Comparison of ENCODE assay signal across 16 mouse cellular contexts in the genomic region with DNA sequence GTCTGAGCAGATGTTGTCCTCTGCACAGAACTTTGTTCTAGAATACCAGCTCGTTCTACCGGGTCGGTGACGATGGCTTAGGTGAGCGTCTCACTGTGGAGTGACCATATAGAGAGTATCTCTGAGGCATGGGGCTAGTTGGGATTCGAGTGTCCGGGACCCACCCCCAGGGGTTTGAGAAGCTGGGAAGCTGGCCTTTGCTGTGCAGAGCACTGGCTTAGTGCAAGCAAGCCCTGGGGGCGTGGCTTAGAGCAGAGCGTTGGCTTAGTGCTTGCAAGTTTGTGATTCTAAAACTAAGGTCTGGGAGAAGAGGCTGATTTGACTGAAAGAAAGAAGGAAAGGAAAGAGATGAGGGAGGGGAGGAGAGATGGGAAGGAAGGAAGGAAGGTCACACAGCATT.
"Had no signal": no experiment of that assay in that cellular context is flagged by ENCODE, and none has a peak within 500 bp of the region (broad histone marks: within the 10 kb centered on the region; RNA-seq: fewer than 3 reads in every experiment).

No protein-coding gene starts in this region.

- DNase-seq: lung, adult 2 months; lung, postnatal 14 days; retina, postnatal 1 day; right cerebral cortex, postnatal 4 days; spleen, adult 18-20 months; thymus, adult 2 months; thymus, postnatal 25 days had no signal

- H3K27ac ChIP-seq: intestine, embryonic 15.5 days; kidney, postnatal 0 days; left cerebral cortex, adult 2 months; limb, embryonic 10.5 days; liver, embryonic 15.5 days; macrophage; midbrain, embryonic 13.5 days; neural tube, embryonic 13.5 days had no signal

- H3K4me1 ChIP-seq: intestine, embryonic 15.5 days; limb, embryonic 10.5 days; liver, embryonic 15.5 days; neural tube, embryonic 13.5 days had no signal

- H3K9me3 ChIP-seq: intestine, embryonic 15.5 days; limb, embryonic 10.5 days; liver, embryonic 15.5 days; midbrain, embryonic 13.5 days; neural tube, embryonic 13.5 days had no signal

- H3K27me3 ChIP-seq: intestine, embryonic 15.5 days; liver, embryonic 15.5 days; midbrain, embryonic 13.5 days; neural tube, embryonic 13.5 days had no signal

- H3K4me2 ChIP-seq: intestine, embryonic 15.5 days; liver, embryonic 11.5 days; liver, embryonic 15.5 days; midbrain, embryonic 13.5 days; neural tube, embryonic 13.5 days had no signal

- H3K36me3 ChIP-seq: intestine, embryonic 15.5 days; limb, embryonic 10.5 days; liver, embryonic 15.5 days; midbrain, embryonic 13.5 days; neural tube, embryonic 13.5 days had no signal

- H3K9ac ChIP-seq: intestine, embryonic 15.5 days; liver, embryonic 15.5 days; midbrain, embryonic 13.5 days; neural tube, embryonic 13.5 days had no signal

- H3K4me3 ChIP-seq: intestine, embryonic 15.5 days; left cerebral cortex, adult 2 months; limb, embryonic 10.5 days; liver, embryonic 15.5 days; midbrain, embryonic 13.5 days; neural tube, embryonic 13.5 days had no signal

- ATAC-seq: intestine, embryonic 15.5 days; midbrain, embryonic 13.5 days had no signal
